Mouse (Mus musculus): ENCODE measurements around the gene Afap1l2. TPM values are rescaled to one million over a fixed set of nuclear protein-coding genes. Genes with fewer than 3 reads are reported as not detected.

Gene Afap1l2
- polyA plus RNA-seq, 2 experiments, result 6.8 TPM

DNA sequence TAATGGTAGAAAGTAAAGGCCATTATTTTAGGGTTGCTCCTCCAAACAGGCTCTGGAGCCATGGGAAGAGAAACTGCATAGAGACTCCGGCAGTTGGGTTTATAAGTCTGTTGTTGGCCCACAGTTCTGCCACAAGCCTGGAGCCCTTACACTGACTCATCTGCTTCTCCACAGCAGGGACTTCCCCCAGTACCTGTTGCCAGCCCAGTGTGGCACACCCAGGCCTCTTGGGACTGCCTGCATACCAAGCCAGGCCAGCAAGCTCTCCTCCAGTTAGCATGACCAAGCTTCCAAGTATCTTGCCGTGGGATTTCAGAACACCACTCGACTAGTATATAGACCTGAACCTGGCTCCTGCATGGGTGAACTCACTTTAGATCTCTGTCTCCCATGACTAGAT, 6.8 kb upstream of the Afap1l2 start:
- no peaks in the 10 kb centered on the region for H3K36me3 ChIP-seq (ENCODE audit: control insufficient read depth, insufficient read depth, low read length)
- WGBS, result 84% methylated on average over 3 of the region's 3 CpGs
- no peak overlapping the region for H3K4me3 ChIP-seq (replicated peaks; ENCODE audit: low read length)
- H3K27me3 ChIP-seq (ENCODE audit: control insufficient read depth, insufficient read depth, low read length), result no peaks in the 10 kb centered on the region
- no peaks in the 10 kb centered on the region for H3K9me3 ChIP-seq (ENCODE audit: control insufficient read depth, low read length)
- peaks cover 7% of the 10 kb centered on the region for H3K4me1 ChIP-seq (ENCODE audit: control insufficient read depth, insufficient read depth, low read length)
- H3K9ac ChIP-seq (ENCODE audit: low read depth, low read length, severe bottlenecking), result no peak overlapping the region
- no peak for TF ChIP-seq POLR2A (IDR thresholded peaks at IDR 0.05; ENCODE audit: borderline replicate concordance, extremely low read depth, insufficient read depth, insufficient read length)
- H3K27ac ChIP-seq (replicated peaks; ENCODE audit: low read depth, low read length), result no peak overlapping the region
- DNase-seq (ENCODE audit: low spot score), result no peak
- ATAC-seq (ENCODE audit: low FRiP score, low read depth), result no peak
- H3K4me2 ChIP-seq (replicated peaks; ENCODE audit: low read depth, low read length, severe bottlenecking), result no peak overlapping the region

- Histone ChIP-seq H3K4me1 (ENCODE audit: control insufficient read depth, insufficient read depth, low read length) (peaks cover 10% of the 10 kb centered on the region), H3K36me3 (ENCODE audit: control insufficient read depth, insufficient read depth, low read length) (no peaks in the 10 kb centered on the region), H3K9ac (ENCODE audit: low read depth, low read length, severe bottlenecking) (no peak overlapping the region), H3K4me2 (replicated peaks; ENCODE audit: low read depth, low read length, severe bottlenecking) (no peak overlapping the region), H3K27me3 (ENCODE audit: control insufficient read depth, insufficient read depth, low read length) (no peaks in the 10 kb centered on the region), H3K9me3 (ENCODE audit: control insufficient read depth, low read length) (no peaks in the 10 kb centered on the region), H3K4me3 (replicated peaks; ENCODE audit: low read length) (no peak overlapping the region), H3K27ac (replicated peaks; ENCODE audit: low read depth, low read length) (no peak overlapping the region)
- DNase-seq (ENCODE audit: low spot score) (no peak), ATAC-seq (ENCODE audit: low FRiP score, low read depth) (no peak)
- TF ChIP-seq POLR2A (IDR thresholded peaks at IDR 0.05; ENCODE audit: borderline replicate concordance, extremely low read depth, insufficient read depth, insufficient read length), result no peak
- 69% methylated on average over 6 of the region's 6 CpGs for WGBS
Observed at GRCm38 (mm10) chr19:57013271-57013677, 5.2 kb upstream of the Afap1l2 start.

DNA sequence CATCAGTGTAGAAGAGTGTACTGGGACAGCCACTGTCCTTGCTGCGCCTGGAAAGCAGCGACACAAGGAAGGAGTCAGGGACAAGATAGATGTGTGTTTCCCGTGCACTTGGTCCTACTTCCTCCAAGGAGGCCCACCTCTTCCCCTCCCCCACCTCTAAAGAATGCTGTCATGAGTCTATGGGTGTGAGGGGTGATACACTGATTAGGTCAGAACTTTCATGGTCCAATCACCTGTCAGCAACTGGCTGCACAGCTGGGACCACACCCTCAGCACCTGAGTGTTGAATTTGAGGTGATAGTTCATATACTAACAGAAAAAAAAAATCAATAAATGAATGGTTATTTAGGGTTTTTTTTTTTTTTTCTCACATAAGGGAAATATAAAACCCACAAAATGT, 4.0 kb upstream of the Afap1l2 start:
- no peak for DNase-seq (ENCODE audit: low spot score)
- ATAC-seq (ENCODE audit: low FRiP score, low read depth), result no peak
- no peak overlapping the region for H3K4me2 ChIP-seq (replicated peaks; ENCODE audit: low read depth, low read length, severe bottlenecking)
- H3K4me1 ChIP-seq (ENCODE audit: control insufficient read depth, insufficient read depth, low read length), result peaks cover 12% of the 10 kb centered on the region
- no peak overlapping the region for H3K9ac ChIP-seq (ENCODE audit: low read depth, low read length, severe bottlenecking)
- no peaks in the 10 kb centered on the region for H3K36me3 ChIP-seq (ENCODE audit: control insufficient read depth, insufficient read depth, low read length)
- peaks cover 4% of the 10 kb centered on the region; the same call in 1 of the 2 replicates for H3K27me3 ChIP-seq (ENCODE audit: control insufficient read depth, insufficient read depth, low read length)
- H3K4me3 ChIP-seq (replicated peaks; ENCODE audit: low read length), result no peak overlapping the region
- no peaks in the 10 kb centered on the region for H3K9me3 ChIP-seq (ENCODE audit: control insufficient read depth, low read length)
- no peak overlapping the region for H3K27ac ChIP-seq (replicated peaks; ENCODE audit: low read depth, low read length)
- no peak for TF ChIP-seq POLR2A (IDR thresholded peaks at IDR 0.05; ENCODE audit: borderline replicate concordance, extremely low read depth, insufficient read depth, insufficient read length)
- 62% methylated on average over 3 of the region's 3 CpGs for WGBS

GRCm38 (mm10) chr19:57010064-57010463, 2.0 kb upstream of the Afap1l2 start:
- no peak for DNase-seq (ENCODE audit: low spot score)
- H3K9me3 ChIP-seq (ENCODE audit: control insufficient read depth, low read length), result no peaks in the 10 kb centered on the region
- no peak overlapping the region for H3K4me3 ChIP-seq (replicated peaks; ENCODE audit: low read length)
- no peak for ATAC-seq (ENCODE audit: low FRiP score, low read depth)
- H3K9ac ChIP-seq (ENCODE audit: low read depth, low read length, severe bottlenecking), result no peak overlapping the region
- no peaks in the 10 kb centered on the region for H3K36me3 ChIP-seq (ENCODE audit: control insufficient read depth, insufficient read depth, low read length)
- H3K27ac ChIP-seq (replicated peaks; ENCODE audit: low read depth, low read length), result no peak overlapping the region; the same call in 1 of the 2 replicates
- no peak overlapping the region for H3K4me2 ChIP-seq (replicated peaks; ENCODE audit: low read depth, low read length, severe bottlenecking)
- peaks cover 12% of the 10 kb centered on the region for H3K4me1 ChIP-seq (ENCODE audit: control insufficient read depth, insufficient read depth, low read length)
- peaks cover 4% of the 10 kb centered on the region; the same call in 1 of the 2 replicates for H3K27me3 ChIP-seq (ENCODE audit: control insufficient read depth, insufficient read depth, low read length)
- WGBS, result 26% methylated on average over 4 of the region's 4 CpGs
- no peak for TF ChIP-seq POLR2A (IDR thresholded peaks at IDR 0.05; ENCODE audit: borderline replicate concordance, extremely low read depth, insufficient read depth, insufficient read length)

DNA sequence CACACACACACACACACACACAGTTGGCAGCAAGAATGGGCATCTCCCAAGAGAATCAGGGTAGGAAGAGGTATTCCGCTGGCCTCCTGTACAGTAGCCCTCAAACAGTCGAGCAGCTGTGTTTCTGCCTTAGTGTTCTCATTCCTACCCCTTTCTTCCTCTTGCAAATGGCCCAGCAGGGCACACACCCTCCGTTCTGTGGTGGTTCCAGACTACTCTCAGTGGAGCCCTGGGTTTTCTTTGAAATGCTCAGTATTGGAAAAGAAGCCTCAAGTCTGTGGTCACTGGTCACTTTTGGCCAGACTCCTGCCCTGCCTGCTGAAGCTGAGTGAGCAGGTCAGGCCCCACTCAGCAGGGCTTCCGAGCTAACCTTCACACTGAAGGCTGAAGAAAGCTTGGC, 1.6 kb upstream of the Afap1l2 start:
- H3K36me3 ChIP-seq (ENCODE audit: control insufficient read depth, insufficient read depth, low read length), result no peaks in the 10 kb centered on the region
- no peaks in the 10 kb centered on the region for H3K9me3 ChIP-seq (ENCODE audit: control insufficient read depth, low read length)
- no peak overlapping the region for H3K4me3 ChIP-seq (replicated peaks; ENCODE audit: low read length)
- no peak for TF ChIP-seq POLR2A (IDR thresholded peaks at IDR 0.05; ENCODE audit: borderline replicate concordance, extremely low read depth, insufficient read depth, insufficient read length)
- H3K9ac ChIP-seq (ENCODE audit: low read depth, low read length, severe bottlenecking), result no peak overlapping the region
- H3K4me1 ChIP-seq (ENCODE audit: control insufficient read depth, insufficient read depth, low read length), result peaks cover 12% of the 10 kb centered on the region
- H3K27ac ChIP-seq (replicated peaks; ENCODE audit: low read depth, low read length), result no peak overlapping the region; the same call in 1 of the 2 replicates
- WGBS, result 60% methylated on average over 4 of the region's 4 CpGs
- H3K27me3 ChIP-seq (ENCODE audit: control insufficient read depth, insufficient read depth, low read length), result peaks cover 4% of the 10 kb centered on the region; the same call in 1 of the 2 replicates
- DNase-seq (ENCODE audit: low spot score) (no peak), ATAC-seq (ENCODE audit: low FRiP score, low read depth) (no peak)
- no peak overlapping the region for H3K4me2 ChIP-seq (replicated peaks; ENCODE audit: low read depth, low read length, severe bottlenecking)

DNA sequence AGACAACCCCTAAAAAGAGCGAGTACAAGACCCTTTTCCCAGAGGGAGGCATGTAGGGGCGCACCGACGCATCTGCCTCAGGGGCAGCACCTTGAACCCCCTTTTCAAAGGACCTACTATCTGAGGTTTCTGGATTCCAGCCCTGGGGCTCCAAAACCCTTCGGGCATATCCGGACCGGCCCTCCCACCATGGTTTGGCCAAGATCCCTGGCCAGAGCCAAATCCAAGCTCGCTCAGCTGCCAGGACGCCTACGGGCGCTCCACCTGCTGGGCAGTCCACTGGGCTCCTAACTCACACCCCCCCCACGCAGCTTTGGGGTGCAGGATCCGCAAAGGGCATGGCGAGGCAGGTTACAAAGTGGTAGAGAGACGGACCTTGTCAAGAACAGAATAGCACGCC, 737 bp downstream of the Afap1l2 start:
- no peak for ATAC-seq (ENCODE audit: low FRiP score, low read depth)
- WGBS, result 68% methylated on average over 16 of the region's 16 CpGs
- no peak for DNase-seq (ENCODE audit: low spot score)
- Histone ChIP-seq H3K4me1 (ENCODE audit: control insufficient read depth, insufficient read depth, low read length) (peaks cover 20% of the 10 kb centered on the region), H3K9ac (ENCODE audit: low read depth, low read length, severe bottlenecking) (no peak overlapping the region), H3K36me3 (ENCODE audit: control insufficient read depth, insufficient read depth, low read length) (no peaks in the 10 kb centered on the region), H3K4me3 (replicated peaks; ENCODE audit: low read length) (peak overlapping the region; percentile 51), H3K27ac (replicated peaks; ENCODE audit: low read depth, low read length) (no peak overlapping the region), H3K4me2 (replicated peaks; ENCODE audit: low read depth, low read length, severe bottlenecking) (peak overlapping the region; percentile 87), H3K9me3 (ENCODE audit: control insufficient read depth, low read length) (no peaks in the 10 kb centered on the region), H3K27me3 (ENCODE audit: control insufficient read depth, insufficient read depth, low read length) (peaks cover 4% of the 10 kb centered on the region; the same call in 1 of the 2 replicates)
- no peak for TF ChIP-seq POLR2A (IDR thresholded peaks at IDR 0.05; ENCODE audit: borderline replicate concordance, extremely low read depth, insufficient read depth, insufficient read length)
